Mouse (Mus musculus) frontal cortex, postnatal 14 days (tissue): ENCODE results near the gene Synrg.

Source experiments
- DNase-seq, 2 experiments: peaks; one replicate each; pipeline ENCODE4 v3.0.0; 2022; ENCODE audit warnings: low spot score in 2 of 2

The Synrg gene

DNA sequence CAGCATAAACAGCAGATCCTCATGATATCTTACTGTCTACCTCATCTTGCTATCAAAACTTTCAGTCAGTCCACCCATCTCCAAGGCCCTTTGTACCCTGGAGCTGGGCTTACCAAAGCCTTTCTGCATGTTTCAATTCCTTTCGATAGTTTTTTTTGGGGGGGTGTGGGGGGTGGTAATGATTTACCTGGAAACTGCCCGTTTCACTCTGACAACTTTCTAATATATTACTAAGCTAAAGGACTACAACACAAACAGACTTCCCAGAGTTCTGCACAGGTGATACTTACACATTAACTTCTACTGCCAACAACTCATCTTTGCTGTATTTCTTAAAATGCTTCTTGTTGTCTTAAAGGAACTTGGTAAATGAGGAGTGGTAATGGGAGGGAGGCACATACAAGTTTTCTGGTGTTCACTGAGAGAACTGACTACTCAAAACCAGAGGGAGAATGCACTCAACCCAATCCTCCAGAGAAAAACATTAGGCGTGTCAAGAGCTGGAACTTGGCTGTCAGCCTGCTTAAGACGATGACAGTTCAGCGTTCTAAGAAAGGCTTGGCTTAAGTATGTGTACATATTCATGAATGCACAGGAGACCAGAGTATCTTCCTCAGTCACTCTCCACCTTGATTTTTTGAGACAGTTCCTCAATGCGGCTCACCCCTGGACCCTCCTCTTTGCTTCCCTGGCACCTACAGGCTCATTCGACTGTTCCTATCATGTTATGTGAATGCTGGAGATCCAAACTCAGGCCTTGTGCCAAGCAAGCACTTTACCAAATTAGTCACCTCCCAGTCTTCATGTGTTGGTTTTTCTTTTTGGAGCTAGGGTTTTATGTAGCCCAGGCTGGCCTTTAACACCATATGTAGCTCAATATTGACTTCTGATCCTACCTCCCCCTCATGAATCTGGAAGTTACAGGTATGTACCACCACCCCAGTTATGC is 109.9 kb downstream of the Synrg start:
- no peak for DNase-seq

DNA sequence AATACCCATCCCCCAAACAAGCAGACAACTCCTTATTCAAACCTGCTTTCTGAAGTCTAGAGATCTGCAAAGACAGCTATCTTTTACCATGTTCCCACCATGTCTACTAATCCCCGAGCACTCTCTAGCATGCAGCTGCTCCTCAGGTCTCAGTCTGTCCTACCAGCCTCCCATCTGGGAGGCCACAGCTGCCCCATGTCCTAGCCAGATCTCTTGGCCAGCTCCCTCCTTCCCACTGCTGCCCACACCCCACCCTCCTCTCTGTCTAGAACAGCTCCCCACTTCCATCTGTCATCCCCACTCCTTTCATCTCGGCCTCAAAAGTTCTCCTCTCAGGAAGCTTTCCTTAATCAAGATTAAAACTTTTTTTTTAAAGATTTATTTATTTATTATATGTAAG is 112.8 kb downstream of the Synrg start:
- DNase-seq: no peak

DNA sequence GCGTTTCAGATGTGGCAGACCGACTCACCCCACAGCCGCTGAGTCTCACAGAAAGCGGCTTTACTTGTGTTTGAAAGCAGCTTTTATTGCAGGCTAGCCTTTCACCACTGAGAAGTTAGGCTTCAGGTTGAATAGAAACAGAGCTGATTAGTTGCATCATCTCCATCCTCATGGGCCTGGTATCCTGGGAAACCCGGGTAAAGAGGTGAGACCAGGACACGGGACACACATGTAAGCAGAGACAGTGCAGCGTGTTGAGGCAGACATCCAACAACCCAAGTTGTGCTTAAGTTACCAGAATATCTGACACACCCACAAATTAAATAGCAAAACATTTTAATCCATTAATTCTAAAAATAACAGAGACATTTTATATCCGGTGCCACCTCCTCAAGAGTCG is 114.4 kb downstream of the Synrg start:
- DNase-seq: no peak

DNA sequence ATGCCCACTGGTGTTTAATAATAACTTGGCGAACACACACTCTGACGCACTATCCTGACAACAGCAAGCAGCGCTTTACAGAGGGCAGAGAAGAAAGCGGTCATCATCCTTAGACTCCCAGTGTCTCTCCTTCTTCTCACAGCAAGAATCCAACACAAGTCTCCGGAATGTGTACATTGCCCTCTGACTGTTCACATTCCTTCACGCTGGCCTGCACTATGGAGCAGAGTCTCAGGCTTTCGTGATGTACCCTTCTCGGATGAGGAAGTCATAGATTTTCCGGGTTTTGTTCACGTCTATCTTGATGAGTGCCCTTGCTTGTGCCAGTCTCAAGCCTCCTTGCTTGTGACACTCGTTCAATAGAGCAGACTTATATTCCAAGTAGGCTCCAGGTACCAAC is 115.1 kb downstream of the Synrg start:
- DNase-seq: no peak

DNA sequence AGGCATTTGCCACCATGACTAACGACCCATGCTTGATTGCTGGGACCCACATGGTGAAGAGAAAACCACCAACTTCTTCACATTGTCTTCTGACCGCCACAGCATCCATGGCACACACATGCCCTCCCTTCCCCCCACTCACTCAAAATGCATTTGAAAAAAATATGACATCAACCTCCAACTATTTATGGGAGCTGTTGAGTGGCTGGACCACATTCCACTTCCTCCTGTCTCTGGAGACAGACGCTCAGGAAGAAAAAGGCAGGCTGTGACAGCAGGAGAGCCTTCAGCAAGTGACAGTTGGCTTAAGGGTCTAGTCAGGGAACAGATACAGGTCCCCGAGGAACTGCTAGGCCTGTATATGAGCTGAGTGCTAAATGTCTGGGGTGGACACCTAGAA is 115.7 kb downstream of the Synrg start:
- DNase-seq: no peak

DNA sequence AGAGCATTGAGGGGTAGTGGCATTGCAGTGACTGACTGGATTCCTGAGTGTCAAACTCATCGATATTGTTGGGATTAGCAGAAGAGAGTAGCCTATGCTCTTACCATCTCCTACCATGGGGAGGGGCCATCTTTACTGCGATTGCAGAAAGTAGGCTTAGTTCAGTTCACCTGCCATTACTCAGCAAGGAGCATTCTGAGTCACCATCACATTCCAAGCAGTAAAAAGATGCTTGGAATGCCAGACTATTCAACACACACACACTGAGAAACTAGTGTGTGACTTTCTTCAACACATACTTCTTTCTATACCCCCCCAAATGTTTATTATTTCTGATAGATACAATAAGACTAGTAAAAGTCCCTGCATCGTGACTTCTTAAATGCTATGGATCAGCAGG is 116.1 kb downstream of the Synrg start:
- no peak for DNase-seq

DNA sequence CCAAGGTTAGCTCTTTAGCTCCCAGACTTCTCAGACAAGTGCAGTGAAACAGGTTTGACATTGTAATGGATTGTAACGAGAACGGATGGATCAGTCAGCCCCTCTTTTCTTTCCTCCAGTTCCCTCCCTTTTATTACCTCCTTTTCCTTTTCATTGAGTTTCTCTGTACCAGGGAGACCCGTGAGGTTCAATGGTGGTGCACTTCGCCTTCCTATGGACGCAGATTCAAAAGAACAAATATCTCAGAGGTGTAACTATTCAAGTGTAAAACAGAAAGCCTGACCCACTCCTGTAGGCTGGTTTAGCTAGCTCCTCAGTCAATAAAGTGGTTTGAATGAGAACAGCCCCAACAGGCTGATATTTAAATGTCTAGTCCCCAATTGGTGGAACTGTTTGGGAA is 117.7 kb downstream of the Synrg start:
- DNase-seq: no peak

DNA sequence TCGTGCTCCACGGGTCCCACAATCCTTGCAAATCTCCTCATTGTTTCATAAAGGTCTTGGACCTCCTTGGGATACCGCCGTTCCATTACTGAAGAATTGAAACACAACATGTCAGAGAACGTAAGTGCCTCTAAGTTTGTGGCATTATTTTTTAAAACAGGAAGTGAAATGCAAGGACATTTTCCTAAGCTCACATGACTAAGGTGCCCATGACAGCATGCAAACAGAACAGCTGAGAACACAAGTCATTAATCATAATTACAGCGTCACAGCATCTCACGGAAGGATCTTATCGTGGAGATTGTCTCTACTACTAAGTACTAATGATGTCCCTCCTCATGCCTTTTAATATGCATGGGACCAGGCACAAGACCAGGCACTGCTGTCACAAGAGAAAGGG is 126.3 kb downstream of the Synrg start:
- no peak for DNase-seq
